Mouse (Mus musculus): ENCODE data around the gene Rhof.

Gene Rhof

GRCm38 (mm10) chr5:123148073-123148722 is 15.7 kb upstream of the Rhof start:
- no peak for DNase-seq (ENCODE audit: low spot score in 2 of 2)

- DNase-seq (ENCODE audit: low spot score in 2 of 2) = no peak
Observed at GRCm38 (mm10) chr5:123147569-123147968, 15.1 kb upstream of the Rhof start.

- DNase-seq (ENCODE audit: low spot score in 2 of 2) = no peak
Observed at GRCm38 (mm10) chr5:123146357-123146756, 13.9 kb upstream of the Rhof start.

- no peak for DNase-seq (ENCODE audit: low spot score in 2 of 2)
Observed at GRCm38 (mm10) chr5:123144746-123145590, 12.5 kb upstream of the Rhof start.

- DNase-seq (ENCODE audit: low spot score in 2 of 2) = no peak
Observed at GRCm38 (mm10) chr5:123143971-123144745, 11.7 kb upstream of the Rhof start.

GRCm38 (mm10) chr5:123143251-123143970 is 10.9 kb upstream of the Rhof start:
- no peak for DNase-seq (ENCODE audit: low spot score in 2 of 2)

- DNase-seq (ENCODE audit: low spot score in 2 of 2) = peak in 1 of 2 experiments; percentile 44
Observed at GRCm38 (mm10) chr5:123142161-123143157, 10.0 kb upstream of the Rhof start, which contains the start of gene Setd1b. TSS of gene Setd1b (plus strand) at chr5:123142193.

GRCm38 (mm10) chr5:123141555-123142160 is 9.2 kb upstream of the Rhof start:
- no peak for DNase-seq (ENCODE audit: low spot score in 2 of 2)

GRCm38 (mm10) chr5:123140694-123141554 is 8.4 kb upstream of the Rhof start:
- DNase-seq (ENCODE audit: low spot score in 2 of 2) = peak; percentile 80 to 83

GRCm38 (mm10) chr5:123139722-123140627 is 7.5 kb upstream of the Rhof start:
- no peak for DNase-seq (ENCODE audit: low spot score in 2 of 2)

GRCm38 (mm10) chr5:123138953-123139721 is 6.6 kb upstream of the Rhof start:
- DNase-seq (ENCODE audit: low spot score in 2 of 2) = peak; percentile 72 to 79

- peak in 1 of 2 experiments; percentile 30 for DNase-seq (ENCODE audit: low spot score in 2 of 2)
Observed at GRCm38 (mm10) chr5:123138230-123138911, 5.9 kb upstream of the Rhof start.

- no peak for DNase-seq (ENCODE audit: low spot score in 2 of 2)
Observed at GRCm38 (mm10) chr5:123137910-123138229, 5.4 kb upstream of the Rhof start.

- peak; percentile 58 to 68 for DNase-seq (ENCODE audit: low spot score in 2 of 2)
Observed at GRCm38 (mm10) chr5:123137044-123137909, 4.8 kb upstream of the Rhof start.

GRCm38 (mm10) chr5:123136361-123137043 is 4.0 kb upstream of the Rhof start:
- DNase-seq (ENCODE audit: low spot score in 2 of 2) = peak in 1 of 2 experiments; percentile 58
